Comparison of ENCODE assay signal across 15 mouse cellular contexts in genomic region chr17:29485336-29486233, GRCm38 (mm10). TPM values are rescaled to one million over a fixed set of nuclear protein-coding genes. Genes with fewer than 3 reads are reported as not detected.
DNase-seq lines count a peak whose midpoint lies in the region; TF ChIP-seq lines count a peak whose summit lies in the region.
"Had no signal": no experiment of that assay in that cellular context is flagged by ENCODE, and none has a peak within 500 bp of the region (broad histone marks: within the 10 kb centered on the region; RNA-seq: fewer than 3 reads in every experiment).

No protein-coding gene starts in this region.

- peak overlapping the region; percentile 43 for H3K27ac ChIP-seq in gastrocnemius, adult 2 months
- H3K27ac ChIP-seq: hindbrain, embryonic 15.5 days; limb, embryonic 15.5 days; midbrain, embryonic 12.5 days had no signal

- H3K4me3 ChIP-seq in gastrocnemius, adult 2 months: no peak overlapping the region
- H3K4me3 ChIP-seq in myocyte: no peak overlapping the region
- H3K4me3 ChIP-seq: hindbrain, embryonic 15.5 days; limb, embryonic 15.5 days; midbrain, embryonic 12.5 days had no signal

- no peak for TF ChIP-seq CTCF in gastrocnemius, adult 2 months (IDR thresholded peaks at IDR 0.05)

- no peak overlapping the region for H3ac ChIP-seq in myocyte (ENCODE audit: control insufficient read depth, insufficient read length)

- no peaks in the 10 kb centered on the region for H3K36me3 ChIP-seq in myocyte (ENCODE audit: control insufficient read depth, insufficient read depth)
- H3K36me3 ChIP-seq: hindbrain, embryonic 15.5 days; limb, embryonic 15.5 days; midbrain, embryonic 12.5 days had no signal

- H3K27me3 ChIP-seq in myocyte (ENCODE audit: control insufficient read depth, insufficient read depth, insufficient read length): no peaks in the 10 kb centered on the region
- H3K27me3 ChIP-seq: hindbrain, embryonic 15.5 days; limb, embryonic 15.5 days; midbrain, embryonic 12.5 days had no signal

- no peak for TF ChIP-seq POLR2A in myocyte (IDR thresholded peaks at IDR 0.05; ENCODE audit: insufficient read length, low read depth)

- DNase-seq in gastrocnemius, adult 2 months: peak; percentile 33
- no peak for DNase-seq in gastrocnemius, postnatal 4 days (ENCODE audit: low spot score in 2 of 2)
- peak; percentile 53 for DNase-seq in ES-CJ7 (ENCODE audit: low read depth, low spot score)
- peak; percentile 92 for DNase-seq in fibroblast of lung, adult 2 months (ENCODE audit: low read depth)
- no peak for DNase-seq in layer of hippocampus, postnatal 14 days (ENCODE audit: low spot score in 2 of 2)
- no peak for DNase-seq in spleen, postnatal 10 days (ENCODE audit: low spot score in 2 of 2)
- DNase-seq in gastrocnemius, postnatal 25 days: no peak
- DNase-seq: cerebellum, adult 9-10 months; kidney, postnatal 14 days; layer of hippocampus, adult 9-11 months; lung, postnatal 36 days had no signal

- no peak overlapping the region for H3K4me2 ChIP-seq in myocyte (ENCODE audit: low read depth)
- H3K4me2 ChIP-seq: hindbrain, embryonic 15.5 days; limb, embryonic 15.5 days; midbrain, embryonic 12.5 days had no signal

- H3K79me2 ChIP-seq in myocyte (ENCODE audit: control insufficient read depth, insufficient read depth): no peaks in the 10 kb centered on the region

- intact Hi-C loops in gastrocnemius, adult 2 months (cut with DNase I): no loop called here

TF ChIP-seq in myocyte, 11 proteins besides CTCF, POLR2A, EP300 and RAD21:
- TF ChIP-seq REST (IDR thresholded peaks at IDR 0.05; ENCODE audit: insufficient read depth, insufficient read length) (no peak), TCF3 (IDR thresholded peaks at IDR 0.05; ENCODE audit: insufficient read length, low read depth) (no peak), CEBPB (IDR thresholded peaks at IDR 0.05; ENCODE audit: insufficient read depth, poor library complexity, severe bottlenecking) (peak; percentile 89), MYOD1 (IDR thresholded peaks at IDR 0.05; ENCODE audit: control insufficient read depth in 1 of 3, insufficient read length in 2 of 3, low read depth in 2 of 3) (no peak), USF1 (IDR thresholded peaks at IDR 0.05; ENCODE audit: low read depth) (no peak)

RNA-seq across cellular contexts. Expression of gene Pim1, which starts 5.0 kb away (rescaled TPM):
- 10 to 100 TPM; 13.8 to 35.2 TPM for total RNA-seq in gastrocnemius, adult 2 months (2021)
- total RNA-seq in gastrocnemius, postnatal 4 days (2021): 10 to 100 TPM; 21.4 to 21.8 TPM
- 16.3 TPM for polyA plus RNA-seq in myocyte (2012; fragmentation: generic; extraction: Trizol)
- total RNA-seq in layer of hippocampus, postnatal 14 days (2021): 1 to 10 TPM; 3.1 to 6.0 TPM
- total RNA-seq in gastrocnemius, postnatal 25 days (2021): 10 to 100 TPM; 11.1 to 17.5 TPM

Comparison
In these comparisons a context has a peak if more than half of its experiments do, and no peak if none do; other contexts are left out.
1. DNase-seq: peak in gastrocnemius, adult 2 months (single experiment), ES-CJ7 (single experiment) and fibroblast of lung, adult 2 months (single experiment); none in gastrocnemius, postnatal 4 days (0 of 2), layer of hippocampus, postnatal 14 days (0 of 2), spleen, postnatal 10 days (0 of 2) and gastrocnemius, postnatal 25 days (single experiment).